Mouse (Mus musculus) heart, adult 8-10 months (tissue): ENCODE measurements around the gene Mef2a. TPM values are rescaled to one million over a fixed set of nuclear protein-coding genes. Genes with fewer than 3 reads are reported as not detected.

Experiments
- DNase-seq: peaks from one replicate; pipeline ENCODE4 v3.0.0; 2022; ENCODE audit warnings: low spot score
- total RNA-seq, 4 experiments: library from RNA; stranded (reverse); gene quantifications; 2 replicates each; pipeline ENCODE4 v1.2.4; 2022

Gene Mef2a
- total RNA-seq, 4 experiments from 2014 or later: 134 to 141 (median 140) TPM

DNA sequence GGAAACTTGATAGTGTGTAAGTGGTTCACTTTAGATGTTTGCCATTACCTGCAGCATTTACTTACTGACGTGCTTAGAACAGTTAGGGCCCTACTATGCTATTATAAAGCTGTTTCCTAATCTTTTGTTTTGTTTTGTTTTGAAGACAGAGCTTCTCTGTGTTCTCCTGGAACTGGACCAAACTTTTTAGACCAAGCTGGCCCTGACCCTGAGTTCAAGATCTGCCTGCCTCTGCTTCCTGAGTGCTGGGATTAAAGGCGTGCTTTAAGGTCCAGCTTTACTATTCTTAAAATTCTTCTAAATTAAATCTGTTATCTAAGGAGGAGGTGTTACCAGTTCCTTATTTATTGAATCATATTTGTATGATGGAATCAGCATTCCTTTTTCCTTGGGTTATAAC, 126.6 kb downstream of the Mef2a start:
- DNase-seq: no peak

DNA sequence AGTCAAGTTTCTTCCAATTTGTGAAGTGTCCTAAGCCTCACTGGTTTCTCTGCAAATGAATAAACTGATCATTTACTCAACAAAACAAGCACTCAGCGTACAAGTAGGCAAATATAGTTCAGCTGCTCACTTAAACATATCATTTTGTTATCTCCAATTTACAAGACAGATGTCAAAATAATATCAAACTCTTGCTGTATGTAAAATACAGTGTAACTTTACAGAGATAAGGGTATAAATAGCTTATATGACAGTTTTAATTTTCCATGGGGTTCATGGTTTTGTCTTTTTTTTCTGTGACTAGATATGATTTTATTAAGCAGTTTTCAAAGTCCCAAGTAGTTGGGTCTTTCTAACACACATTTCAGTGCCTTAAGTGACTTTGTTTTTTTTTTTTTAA, 127.4 kb downstream of the Mef2a start:
- DNase-seq: no peak

DNA sequence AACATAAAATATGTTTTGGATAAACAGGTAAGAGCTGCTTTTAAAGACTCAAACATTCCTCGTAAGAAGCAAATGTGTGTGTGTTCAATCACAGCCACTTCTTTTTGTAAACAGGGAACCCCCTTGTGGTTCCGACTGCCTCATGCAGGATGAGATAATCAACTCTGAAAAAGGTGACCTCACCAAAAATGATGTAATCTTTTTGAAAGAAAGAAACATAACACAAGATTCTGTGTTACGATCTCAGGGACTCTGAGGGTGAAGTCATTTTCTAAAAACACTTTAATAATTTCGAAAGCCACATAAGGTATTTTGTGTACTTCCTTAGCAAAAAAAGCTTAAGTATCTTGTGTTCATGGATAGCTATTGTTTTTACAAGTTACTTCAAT, 128.8 kb downstream of the Mef2a start:
- DNase-seq: no peak

DNA sequence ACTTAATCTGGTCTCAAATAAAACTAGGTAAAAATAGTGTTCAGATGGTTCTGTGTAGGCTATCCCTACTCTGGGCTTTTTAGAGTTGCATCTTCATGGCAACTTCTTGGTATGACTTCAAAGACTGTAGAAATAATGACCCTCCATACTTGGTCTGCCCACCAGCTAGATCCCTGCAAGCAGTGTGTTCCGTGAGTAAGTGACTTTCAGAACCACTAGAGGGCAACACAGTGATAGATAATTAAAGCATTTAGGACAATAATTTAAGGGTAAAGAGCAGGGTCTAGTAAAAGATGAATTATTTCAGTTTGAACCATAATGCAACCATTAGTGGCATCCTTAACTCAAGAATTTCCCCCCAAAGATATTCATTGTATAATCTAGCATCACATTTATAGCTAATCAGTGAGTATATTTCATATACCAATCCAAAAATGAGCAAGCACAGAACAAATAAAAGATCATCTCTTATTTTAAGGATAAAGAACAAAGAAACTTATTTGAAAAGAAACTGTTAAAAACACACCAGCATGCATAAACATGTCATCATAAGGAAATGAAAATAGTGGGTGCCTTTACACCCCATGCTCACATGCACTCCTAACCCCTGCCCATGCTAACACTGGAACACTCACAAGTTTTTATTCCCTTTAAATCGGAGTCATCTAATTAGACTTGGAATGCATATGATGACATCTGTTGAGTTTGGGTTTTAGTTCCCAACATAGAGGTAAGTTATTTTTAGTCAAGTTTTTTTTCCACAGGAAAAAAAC, 129.4 kb downstream of the Mef2a start:
- DNase-seq: peak; percentile 62

DNA sequence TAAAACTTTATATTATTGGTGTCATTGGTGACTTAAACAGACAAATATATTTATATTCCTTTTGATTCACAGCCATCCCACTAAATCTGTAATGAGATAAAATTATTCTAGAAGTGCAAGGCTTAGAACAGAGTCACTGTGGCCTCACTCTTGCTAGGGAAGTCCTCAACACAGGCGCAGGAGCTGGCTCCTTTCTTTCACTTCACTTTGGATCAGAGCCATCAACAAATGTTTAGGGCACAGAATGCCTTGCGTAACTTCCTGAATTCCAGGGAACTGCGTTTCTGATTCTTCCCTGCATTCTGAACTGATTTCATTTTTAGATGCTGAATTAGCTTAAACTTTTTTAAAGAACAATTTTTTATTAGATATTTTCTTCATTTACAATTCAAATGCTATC, 130.7 kb downstream of the Mef2a start:
- no peak for DNase-seq

DNA sequence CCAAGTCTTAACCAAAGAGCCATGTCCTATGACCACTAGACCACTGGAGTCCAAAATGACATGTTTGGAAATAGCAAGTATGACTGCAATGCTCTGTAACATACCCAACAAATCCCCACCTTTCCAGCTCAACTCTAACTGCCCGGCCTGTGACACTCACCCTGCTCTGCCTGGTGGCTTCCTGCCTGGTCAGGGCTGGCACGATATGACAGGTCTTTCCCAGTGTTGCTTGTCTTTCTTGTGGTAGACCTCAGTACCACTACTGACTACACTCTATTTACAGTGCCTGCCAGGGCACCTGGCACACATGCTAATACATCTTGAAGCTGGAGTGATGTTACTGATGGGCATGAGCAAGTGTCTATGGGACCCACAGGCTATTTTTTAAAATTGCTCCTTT, 134.9 kb downstream of the Mef2a start:
- DNase-seq: no peak

DNA sequence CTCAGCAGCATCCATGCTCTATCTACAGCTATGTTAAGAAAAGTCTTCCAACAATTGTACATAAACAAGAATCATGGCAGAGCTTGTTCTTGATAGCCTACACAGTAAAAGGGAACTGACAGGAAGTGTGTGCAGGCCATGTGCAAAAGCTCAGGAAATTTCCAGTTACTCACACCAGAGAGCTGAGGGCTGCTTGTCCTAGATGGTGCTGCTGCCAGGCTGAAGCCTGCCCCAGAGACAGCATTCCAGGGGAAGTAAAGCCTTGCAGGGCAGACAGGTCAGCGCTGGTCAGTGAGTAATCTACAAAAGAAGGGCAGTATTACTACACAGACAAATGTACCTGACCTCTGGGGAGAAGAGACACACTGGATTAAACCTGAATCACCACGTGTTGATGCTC, 136.3 kb downstream of the Mef2a start:
- DNase-seq: no peak

DNA sequence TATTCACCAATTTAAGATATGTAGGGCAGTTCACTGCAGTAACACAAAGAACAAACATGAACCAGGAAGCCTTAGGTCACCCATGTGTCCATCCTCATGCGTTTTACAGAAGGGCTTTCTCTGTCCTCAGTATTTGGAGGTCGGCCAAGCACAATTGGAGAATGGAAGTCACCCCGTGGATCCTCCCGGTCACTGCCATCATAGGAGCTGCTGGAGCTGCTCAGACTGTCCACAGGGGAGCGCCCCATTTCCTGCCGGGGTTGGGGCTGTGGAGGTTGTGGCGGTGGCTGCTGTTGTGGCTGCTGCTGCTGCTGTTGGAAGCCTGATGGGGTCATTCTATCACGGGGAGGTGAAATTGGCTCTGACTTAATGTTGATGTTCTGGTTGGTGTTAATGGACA, 137.9 kb downstream of the Mef2a start:
- DNase-seq: peak; percentile 67

DNA sequence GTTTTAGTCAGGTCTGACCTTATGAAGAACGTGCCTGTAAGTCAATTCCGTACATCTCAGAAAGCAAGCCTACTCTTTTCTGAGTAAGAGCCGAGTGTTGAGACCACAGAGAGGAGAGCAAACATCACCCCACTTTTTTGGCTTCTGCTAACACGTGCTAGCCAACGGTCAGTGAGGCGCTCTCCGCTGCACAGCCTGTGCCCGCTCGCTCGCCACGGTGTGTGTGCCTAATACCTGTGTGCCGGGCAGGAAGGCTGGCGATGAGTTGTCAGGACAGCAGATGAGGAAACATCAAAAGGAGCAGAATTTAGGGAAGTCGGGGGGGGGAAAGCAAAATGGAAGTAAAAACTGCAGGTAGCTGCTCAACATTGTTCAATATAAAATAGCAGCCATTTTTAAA, 140.2 kb downstream of the Mef2a start:
- DNase-seq: no peak

DNA sequence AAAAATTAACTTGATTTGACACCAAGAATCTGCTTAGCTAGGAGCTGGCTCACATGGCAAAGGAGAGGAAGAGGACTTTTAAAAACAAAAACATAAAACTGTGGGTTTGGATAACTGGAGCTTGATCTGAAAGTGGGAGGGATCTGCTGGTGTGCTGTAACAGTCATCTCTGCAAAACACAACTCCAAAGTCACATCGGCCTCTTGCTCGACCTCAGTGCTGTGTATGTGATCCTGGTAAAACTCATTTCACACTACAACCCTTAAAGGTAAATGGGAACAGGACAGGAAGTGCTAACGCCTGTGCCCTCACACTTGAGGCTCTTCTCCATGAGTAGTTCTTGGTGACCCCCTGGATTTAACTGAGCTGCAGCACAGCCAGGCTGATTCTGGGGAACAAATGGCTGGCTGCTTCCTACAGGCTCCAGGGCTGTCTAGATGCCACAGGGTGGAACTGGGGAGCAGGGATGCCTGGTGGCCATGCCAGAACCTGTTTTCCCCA, 142.0 kb downstream of the Mef2a start:
- no peak for DNase-seq

DNA sequence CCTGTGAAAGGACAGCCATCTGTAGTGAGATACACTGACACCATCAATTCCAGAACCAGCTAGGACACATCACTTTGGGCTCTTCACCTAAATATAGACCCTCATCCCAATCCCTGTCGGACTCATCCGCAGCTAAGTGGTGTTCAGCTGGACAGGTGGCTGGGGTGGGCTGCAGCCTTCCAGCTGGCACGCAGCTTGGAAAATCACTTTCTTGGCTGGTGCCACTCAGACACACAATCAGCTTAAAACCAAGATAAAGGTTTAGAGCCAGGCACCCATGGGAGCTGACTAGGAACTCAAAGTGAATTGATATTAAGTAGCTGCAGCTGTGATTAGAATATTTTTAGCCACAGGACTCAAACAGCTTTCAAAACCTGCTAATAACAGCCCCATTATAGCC, 142.4 kb downstream of the Mef2a start:
- DNase-seq: peak; percentile 77

DNA sequence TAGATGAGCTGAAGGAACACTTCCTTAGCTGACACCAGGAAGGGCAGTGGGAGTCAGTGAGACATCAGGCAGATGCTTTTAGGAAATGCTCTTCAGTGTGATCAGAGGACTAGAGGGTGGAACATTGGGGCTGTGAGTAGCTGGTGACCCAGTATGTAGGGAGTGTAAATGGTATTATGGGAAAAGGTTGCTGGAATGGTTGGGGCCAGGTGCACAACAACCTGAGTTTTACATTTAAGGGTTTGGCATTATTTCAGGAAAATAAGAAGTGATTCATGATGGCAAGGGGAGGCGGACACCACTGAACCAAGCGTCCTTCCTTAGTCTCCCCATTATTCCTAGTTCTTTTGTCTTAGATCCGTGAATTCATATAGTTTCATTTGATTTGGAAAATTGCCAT, 143.0 kb downstream of the Mef2a start:
- no peak for DNase-seq

DNA sequence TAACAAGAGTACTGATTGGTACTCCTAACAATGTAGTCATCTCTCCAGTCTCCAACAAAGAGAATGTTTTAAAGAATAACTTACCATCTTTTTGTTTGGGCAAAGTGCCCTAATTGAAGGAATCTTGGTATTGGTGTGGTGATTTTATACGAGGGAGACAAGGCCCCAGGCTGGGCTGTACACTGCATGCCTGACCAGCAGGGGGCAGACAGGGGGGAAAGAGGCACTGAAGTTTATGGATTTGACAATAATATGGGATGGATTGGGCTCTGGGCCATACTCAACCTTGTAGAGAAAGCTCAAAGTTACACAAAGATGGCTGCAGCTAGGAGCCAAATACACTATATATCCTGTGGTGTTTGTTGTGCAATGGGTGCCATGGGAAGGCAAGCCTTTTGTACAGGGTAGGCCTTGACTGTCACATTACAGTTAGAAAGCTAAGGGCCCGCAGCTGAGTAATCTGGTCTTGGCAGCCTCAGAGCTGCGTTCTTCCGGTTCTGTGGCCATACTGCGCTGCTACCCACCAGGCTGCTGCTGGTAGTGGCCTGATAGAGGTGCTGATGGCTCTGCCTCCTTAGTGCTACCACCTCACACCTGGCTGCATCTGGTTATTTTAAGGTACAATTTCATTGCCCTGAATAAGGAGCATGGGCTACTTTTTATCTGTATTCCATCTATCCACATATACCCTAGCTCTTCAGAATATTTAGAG, 143.6 kb downstream of the Mef2a start:
- no peak for DNase-seq

DNA sequence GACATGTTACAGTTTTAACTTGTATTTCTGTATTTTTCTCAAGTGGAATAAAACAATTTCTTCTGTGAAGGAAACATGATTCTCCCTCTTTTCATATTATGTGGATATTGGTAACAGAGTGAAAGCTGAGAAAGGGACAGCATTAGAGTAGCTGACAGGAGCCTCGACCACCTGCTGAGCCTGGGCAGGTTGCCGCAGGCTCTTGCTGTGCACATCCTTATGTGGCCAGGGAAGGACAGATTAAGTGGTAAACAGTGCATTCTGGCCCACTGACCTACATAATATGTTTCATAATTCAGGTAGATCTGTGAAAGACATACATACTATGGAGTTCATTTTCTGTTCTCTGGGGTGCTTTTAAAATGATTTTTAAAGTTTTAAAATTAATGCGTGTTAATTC, 144.3 kb downstream of the Mef2a start:
- DNase-seq: no peak

DNA sequence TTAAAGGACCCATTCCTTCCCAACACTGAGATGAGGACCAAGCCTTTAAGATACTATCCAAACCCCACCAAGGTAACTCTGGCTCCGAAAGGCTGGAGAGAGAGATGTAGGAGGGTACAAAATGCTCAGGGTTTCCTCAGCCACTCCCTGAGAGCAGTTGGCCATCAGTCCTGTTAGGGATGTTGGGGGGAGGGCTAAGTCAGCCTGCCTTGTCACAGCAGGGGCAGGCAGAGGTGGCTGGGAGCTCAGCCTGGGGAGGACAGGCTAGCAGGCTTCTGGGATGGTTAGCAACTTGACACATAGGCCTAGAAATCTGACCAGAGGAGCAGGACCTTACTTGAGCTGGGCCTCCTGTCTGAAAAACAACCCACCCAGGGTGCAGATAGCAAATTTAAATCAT, 145.1 kb downstream of the Mef2a start:
- DNase-seq: no peak

DNA sequence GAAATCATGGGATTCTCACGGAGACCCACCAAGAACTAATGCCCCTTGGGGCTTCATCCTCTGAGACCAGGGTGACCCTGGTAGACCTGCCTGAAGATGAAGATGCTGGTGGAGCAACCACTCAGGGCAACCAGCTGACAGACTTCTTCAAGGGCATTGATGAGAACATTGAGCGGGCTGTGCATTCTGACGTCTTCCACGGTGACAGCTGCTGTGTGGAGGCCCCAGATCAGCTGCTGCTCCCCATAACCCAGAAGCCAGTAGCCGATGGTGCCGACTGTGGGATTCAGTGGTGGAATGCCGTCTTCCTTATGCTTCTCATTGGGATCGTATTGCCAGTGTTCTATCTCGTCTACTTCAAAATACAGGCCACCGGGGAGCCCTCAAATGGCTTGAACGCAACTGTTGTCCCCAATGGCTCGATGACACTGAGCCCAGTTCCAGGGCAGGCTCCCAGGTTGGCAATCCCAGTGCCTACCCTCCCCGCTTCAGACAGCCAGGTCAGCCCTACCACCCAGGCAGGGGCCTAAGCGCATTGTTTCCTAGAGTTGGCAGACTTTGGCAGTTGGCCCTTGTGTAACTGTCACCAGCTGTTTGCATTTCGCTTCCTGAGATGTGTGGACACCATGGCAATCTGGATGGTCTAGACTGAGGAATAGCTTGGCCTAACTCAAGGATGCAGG, 146.6 kb downstream of the Mef2a start:
- DNase-seq: no peak

DNA sequence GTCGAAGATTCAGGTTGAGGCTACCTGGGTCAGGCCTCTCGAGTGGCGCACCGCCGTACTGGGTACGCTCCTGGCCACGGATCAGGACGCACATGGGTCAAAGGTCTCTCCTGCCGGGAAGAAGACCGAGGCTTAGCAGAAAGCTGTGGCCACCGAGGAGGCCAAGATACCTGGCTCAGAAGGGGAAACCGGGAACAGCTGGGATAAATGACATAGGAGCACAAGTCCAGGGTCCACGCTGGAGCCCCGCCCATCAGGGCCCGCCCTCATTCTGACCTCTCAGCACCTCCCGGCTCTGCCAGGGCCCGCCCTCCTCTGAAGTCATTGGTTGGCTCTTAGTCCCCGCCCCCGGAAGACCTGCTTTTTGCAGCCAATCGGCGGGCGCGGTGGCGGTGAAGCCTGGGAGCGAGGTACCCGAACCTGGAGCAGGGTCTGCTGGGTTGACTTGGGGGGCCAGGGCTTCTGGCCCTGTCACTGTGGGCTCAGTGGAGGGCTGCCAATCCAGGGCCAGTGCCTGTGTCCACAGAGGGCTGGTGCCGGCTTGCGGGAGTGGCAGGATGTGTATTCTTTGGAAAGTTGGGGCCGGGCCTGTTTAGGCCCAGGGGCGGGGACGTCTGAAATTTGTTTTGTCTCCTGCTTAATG, 150.3 kb downstream of the Mef2a start, which contains the start of gene Lysmd4:
Lysmd4 (plus strand) TSS at position 325 of the 643 bp plus-strand sequence.
- DNase-seq: peak; percentile 97

DNA sequence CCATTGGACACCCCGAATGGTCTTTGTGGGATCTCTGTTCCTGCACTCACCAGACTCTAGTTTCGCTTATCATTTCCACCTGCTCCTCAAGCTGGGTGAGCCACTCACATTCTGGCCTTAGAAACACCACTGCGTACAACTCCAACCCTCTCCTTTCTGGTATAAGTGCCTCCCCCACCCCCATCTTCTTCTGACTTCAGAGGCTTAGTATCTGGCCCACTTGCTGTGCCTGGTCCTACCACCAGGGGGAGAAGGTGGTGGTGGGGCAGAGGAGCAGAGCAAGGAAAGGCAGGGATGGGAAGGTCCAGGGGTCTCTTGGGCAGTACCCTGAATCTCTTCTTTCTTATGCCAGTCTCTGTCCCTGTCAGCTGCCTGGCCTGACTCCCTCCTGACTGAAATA, 155.6 kb downstream of the Mef2a start:
- DNase-seq: peak; percentile 58

DNA sequence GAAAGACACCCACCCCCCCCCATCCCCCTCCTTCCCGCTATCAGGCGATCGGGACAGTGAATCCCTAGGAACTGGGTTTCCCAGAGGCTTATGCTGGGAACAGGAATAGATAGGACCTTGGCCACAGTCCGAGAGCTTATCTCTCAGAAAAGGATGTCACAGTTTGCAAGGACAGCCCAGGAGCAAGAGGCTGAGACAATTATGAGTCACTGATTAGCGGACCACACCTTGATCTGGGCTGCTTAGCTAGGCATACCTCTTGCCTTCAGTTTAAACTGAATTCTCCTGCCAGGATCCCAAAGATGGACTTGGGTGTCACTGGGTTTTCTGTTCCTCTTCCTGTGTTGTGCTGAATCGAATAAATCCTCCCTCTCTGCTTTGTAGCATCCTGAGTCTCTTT, 156.3 kb downstream of the Mef2a start:
- DNase-seq: no peak

DNA sequence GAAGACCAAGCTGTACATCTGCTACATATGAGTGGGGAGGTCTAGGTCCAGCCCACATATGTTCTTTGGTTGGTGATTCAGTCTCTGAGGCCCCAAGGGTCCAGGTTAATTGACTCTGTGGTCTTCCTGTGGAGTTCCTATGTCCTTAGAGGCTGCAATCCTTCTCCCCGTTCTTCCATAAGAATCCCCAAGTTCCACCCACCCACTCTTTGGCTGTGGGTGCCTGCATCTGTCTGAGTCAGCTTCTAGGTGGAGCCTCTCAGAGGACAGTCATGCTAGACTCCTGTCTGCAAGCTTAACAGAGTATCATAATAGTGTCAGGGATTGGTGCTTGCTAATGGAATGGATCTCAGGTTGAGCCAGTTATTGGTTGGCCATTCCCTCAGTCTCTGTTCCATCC, 159.1 kb downstream of the Mef2a start:
- no peak for DNase-seq

DNA sequence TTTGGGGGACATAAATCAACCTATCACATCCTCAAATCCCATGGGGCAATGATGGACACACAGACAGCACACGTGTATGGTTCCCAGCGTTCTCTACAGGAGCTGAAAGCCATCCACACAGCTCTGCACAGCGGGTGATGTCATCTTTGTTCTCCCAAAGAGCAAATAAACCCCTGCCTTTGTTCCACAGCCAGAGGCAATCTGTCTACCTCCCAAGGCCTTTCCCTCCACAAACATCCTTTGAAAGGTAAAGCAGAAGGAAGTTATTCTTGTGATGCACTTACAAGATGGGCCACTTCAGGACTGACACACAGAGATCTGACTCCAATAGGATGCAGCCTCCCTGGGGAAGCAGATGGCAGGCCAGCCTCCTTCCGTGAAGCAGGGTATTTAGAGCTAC, 160.7 kb downstream of the Mef2a start:
- no peak for DNase-seq

DNA sequence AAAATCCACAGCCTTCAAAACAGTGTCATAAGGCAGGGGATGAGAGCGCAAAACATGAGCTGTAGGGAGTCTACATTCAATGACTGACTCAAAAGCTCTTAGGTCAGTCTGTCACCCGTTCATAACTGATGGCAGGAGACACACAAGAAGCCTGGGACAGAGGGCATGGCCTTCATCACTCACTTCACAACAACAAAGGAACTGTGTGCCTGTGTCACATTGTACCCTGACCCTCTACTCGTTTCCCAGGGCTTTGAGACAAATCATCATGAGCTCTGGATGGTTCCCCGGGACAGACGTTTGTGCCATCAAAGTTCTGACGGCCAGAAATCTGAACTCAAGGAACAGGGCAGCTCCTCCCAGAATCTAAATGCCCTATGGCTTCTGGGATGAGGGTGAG, 161.3 kb downstream of the Mef2a start:
- DNase-seq: no peak
